Mouse (Mus musculus) midbrain, embryonic 15.5 days (tissue): ENCODE results near the gene Ptpn9. TPM values are rescaled to one million over a fixed set of nuclear protein-coding genes. Genes with fewer than 3 reads are reported as not detected.

Source experiments
- ATAC-seq: fragments of 200-750 bp; cut with Nextera tagmentation; replicated peaks from 2 replicates; pipeline ENCODE4 v1.8.0; 2017; ENCODE audit warnings: moderate TSS enrichment
- H3K27ac ChIP-seq: fragments of 300-500 bp; sonication (generic); 2 replicates; pipeline ENCODE4 v1.5.1; 2015; ENCODE audit warnings: mild to moderate bottlenecking, inconsistent platforms
- H3K27me3 ChIP-seq: fragments of 300-500 bp; sonication (generic); replicated peaks from 2 replicates; pipeline ENCODE4 v1.6.1; 2015; ENCODE audit warnings: inconsistent platforms
- H3K36me3 ChIP-seq: fragments of 300-500 bp; sonication (generic); replicated peaks from 2 replicates; pipeline ENCODE4 v1.6.1; 2015; ENCODE audit warnings: inconsistent platforms
- H3K4me1 ChIP-seq: fragments of 300-500 bp; sonication (generic); 2 replicates; pipeline ENCODE4 v1.6.1; 2015; ENCODE audit warnings: inconsistent platforms
- H3K4me2 ChIP-seq: fragments of 300-500 bp; sonication (generic); 2 replicates; pipeline ENCODE4 v1.6.1; 2015; ENCODE audit warnings: inconsistent platforms, mild to moderate bottlenecking, moderate library complexity
- H3K4me3 ChIP-seq: fragments of 300-500 bp; sonication (generic); 2 replicates; pipeline ENCODE4 v1.5.1; 2015; ENCODE audit warnings: mild to moderate bottlenecking, inconsistent platforms
- H3K9ac ChIP-seq: fragments of 300-500 bp; sonication (generic); 2 replicates; pipeline ENCODE4 v1.6.1; 2015; ENCODE audit warnings: mild to moderate bottlenecking, inconsistent platforms
- H3K9me3 ChIP-seq: fragments of 300-500 bp; sonication (generic); 2 replicates; pipeline ENCODE4 v1.6.1; 2016; ENCODE audit warnings: inconsistent platforms
- WGBS: fragments of 180-500 bp; shearing (Covaris S2); methylation state at CpG from one replicate; pipeline ENCODE4 v1.1.7; 2015; ENCODE audit warnings: mixed read lengths; 5-methylcytosine and 5-hydroxymethylcytosine counted together
- polyA plus RNA-seq: library from polyadenylated mRNA; unstranded; fragments of >200 nt; fragmentation: Nextera tagmentation; extraction: Ambion mirVana; gene quantifications from 2 replicates; pipeline ENCODE4 v1.2.1, GENCODE M21; 2015

Gene Ptpn9
- polyA plus RNA-seq, 1 experiment from 2014 or later: 25.8 TPM

DNA sequence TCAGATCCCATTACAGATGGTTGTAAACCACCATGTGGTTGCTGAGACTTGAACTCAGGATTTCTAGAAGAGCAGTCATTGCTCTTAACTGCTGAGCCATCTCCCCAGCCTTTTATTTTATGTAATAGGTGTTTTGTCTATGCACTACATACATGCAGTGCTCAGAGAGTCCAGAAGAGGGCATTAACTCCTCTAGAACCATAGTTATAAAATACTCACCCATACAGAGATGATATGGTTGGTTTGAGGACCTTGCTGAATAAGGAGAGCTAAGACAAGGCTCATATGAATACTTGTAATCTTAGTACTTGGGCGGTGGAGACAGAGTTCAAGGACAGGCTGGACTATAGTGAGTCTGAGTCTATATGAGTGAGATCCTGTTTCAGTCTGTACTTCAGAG is 61.5 kb downstream of the Ptpn9 start:
- no peak overlapping the region for H3K4me3 ChIP-seq
- WGBS: 95% methylated on average over 1 of the region's 1 CpGs

DNA sequence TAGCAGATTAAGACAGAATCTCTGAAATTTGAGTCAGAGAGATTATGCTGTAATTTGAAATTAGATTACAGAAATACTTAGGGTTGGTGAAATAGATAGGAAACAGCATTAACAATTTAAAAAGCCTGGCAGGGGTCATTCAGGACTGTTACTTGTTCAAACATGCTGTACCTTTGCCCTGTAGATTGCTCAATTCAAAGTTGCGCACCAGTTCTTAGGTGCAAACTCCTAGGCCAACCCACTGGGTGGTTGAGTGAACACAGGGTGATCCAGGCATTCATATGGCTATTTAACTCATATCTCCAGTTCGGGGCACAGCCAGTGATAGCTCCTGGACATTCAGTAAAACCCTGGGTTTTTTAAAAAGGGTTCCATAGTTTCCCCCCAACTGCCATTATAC is 69.4 kb downstream of the Ptpn9 start:
- Histone ChIP-seq H3K9me3 (no peaks in the 10 kb centered on the region), H3K4me1 (no peaks in the 10 kb centered on the region), H3K27me3 (no peaks in the 10 kb centered on the region), H3K4me3 (no peak overlapping the region), H3K36me3 (peaks cover 24% of the 10 kb centered on the region; the same call in 1 of the 2 replicates), H3K4me2 (no peak overlapping the region), H3K9ac (no peak overlapping the region), H3K27ac (no peak overlapping the region)
- no peak for ATAC-seq
- WGBS: 94% methylated on average over 2 of the region's 2 CpGs

More for the DNA sequence above, 61.5 kb downstream of the Ptpn9 start:
- H3K4me2 ChIP-seq: no peak overlapping the region
- H3K4me1 ChIP-seq: no peaks in the 10 kb centered on the region
- H3K9ac ChIP-seq: no peak overlapping the region
- no peak overlapping the region for H3K27ac ChIP-seq
- no peak for ATAC-seq
- H3K36me3 ChIP-seq: peaks cover 23% of the 10 kb centered on the region
- no peaks in the 10 kb centered on the region for H3K27me3 ChIP-seq
- no peaks in the 10 kb centered on the region for H3K9me3 ChIP-seq

DNA sequence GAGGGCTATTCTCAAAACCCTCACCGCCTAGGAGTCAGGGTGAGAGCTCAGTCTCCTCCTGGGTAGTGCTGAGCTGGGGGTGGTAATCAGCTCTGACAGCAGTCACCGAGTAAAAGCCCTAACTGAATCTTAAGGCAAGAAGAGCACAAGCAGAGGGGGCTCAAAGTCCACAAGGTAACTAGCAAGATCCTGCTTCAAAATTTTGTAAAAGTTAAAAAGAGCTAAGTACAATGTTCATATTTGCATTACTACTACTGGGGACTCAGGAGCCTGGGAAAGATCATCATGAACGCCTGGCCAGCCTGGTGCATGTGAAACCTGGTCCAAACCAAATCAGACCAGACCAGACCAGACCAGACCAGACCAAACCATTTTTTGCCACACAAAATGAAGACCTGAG is 73.5 kb downstream of the Ptpn9 start:
- Histone ChIP-seq H3K9ac (no peak overlapping the region), H3K9me3 (no peaks in the 10 kb centered on the region), H3K4me3 (no peak overlapping the region), H3K27ac (no peak overlapping the region), H3K36me3 (no peaks in the 10 kb centered on the region), H3K27me3 (no peaks in the 10 kb centered on the region), H3K4me1 (peaks cover 11% of the 10 kb centered on the region), H3K4me2 (no peak overlapping the region)
- no peak for ATAC-seq
- whole genome bisulfite sequencing: 76% methylated on average over 3 of the region's 3 CpGs

DNA sequence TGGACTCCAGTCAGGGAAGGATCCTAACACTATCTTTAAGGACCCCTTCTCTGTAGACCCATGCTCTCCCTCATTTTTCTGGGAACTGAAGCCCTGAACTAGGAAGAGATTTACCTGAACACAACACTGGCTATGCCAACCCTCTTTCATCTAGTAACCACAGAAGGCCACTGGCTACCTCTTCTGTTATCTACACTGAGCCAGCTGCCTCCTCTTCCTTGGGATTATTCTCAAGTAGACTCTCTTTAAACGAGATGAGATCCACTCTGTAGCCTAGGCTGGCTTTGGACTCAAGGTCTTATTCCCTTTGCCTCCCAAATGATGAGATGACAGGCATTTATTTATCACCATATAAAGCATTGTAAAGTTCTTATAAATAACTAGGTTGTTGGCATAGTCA is 75.5 kb downstream of the Ptpn9 start:
- no peaks in the 10 kb centered on the region for H3K36me3 ChIP-seq
- H3K4me2 ChIP-seq: no peak overlapping the region
- no peak overlapping the region for H3K9ac ChIP-seq
- H3K27me3 ChIP-seq: no peaks in the 10 kb centered on the region
- H3K9me3 ChIP-seq: no peaks in the 10 kb centered on the region
- no peak overlapping the region for H3K4me3 ChIP-seq
- WGBS: 72% methylated on average over 1 of the region's 1 CpGs
- H3K27ac ChIP-seq: no peak overlapping the region
- no peak for ATAC-seq
- peaks cover 28% of the 10 kb centered on the region for H3K4me1 ChIP-seq

DNA sequence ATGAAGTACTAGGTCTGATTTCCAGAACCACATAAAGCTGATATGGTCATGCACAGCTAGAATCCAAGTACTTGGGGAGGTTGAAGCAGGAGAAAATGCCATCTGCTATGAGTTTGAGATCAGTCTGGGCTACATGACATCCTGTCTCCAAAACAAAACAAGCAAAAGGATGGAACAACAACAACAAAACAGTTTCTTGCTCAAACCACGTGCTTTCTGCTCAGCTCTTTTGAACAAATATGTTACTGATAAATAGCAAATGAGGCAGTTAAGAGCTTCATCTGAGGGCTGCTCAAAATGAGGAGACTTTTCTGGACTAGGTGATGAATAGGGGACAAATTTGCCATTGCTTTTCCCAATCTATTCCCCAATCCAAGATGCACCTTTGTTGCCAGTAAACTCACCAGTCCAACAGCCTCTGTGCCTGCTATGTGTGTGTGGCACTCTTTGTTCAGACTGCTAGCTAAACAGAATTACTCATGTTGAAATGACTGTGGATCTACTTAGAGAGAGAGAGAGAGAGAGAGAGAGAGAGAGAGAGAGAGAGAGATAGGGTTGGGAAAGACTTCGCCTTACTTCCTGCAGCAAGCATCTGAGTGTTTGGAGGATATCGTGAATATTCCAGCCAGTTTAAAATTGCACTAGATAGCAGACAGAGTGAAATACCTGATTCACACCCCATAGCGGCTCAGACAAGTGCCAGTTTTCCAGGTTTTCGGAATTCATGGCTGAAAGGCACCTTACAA is 76.2 kb downstream of the Ptpn9 start:
- Histone ChIP-seq H3K36me3 (no peaks in the 10 kb centered on the region), H3K27ac (0 out of 2 replicates have a peak overlapping the region, but pooled peaks have one; percentile 42), H3K4me1 (peaks cover 29% of the 10 kb centered on the region), H3K27me3 (no peaks in the 10 kb centered on the region), H3K9ac (peak overlapping the region; percentile 36; the same call in 1 of the 2 replicates), H3K4me3 (peak overlapping the region; percentile 81), H3K9me3 (no peaks in the 10 kb centered on the region), H3K4me2 (peak overlapping the region; percentile 95)
- 29% methylated on average over 5 of the region's 5 CpGs for WGBS
- no peak for ATAC-seq

DNA sequence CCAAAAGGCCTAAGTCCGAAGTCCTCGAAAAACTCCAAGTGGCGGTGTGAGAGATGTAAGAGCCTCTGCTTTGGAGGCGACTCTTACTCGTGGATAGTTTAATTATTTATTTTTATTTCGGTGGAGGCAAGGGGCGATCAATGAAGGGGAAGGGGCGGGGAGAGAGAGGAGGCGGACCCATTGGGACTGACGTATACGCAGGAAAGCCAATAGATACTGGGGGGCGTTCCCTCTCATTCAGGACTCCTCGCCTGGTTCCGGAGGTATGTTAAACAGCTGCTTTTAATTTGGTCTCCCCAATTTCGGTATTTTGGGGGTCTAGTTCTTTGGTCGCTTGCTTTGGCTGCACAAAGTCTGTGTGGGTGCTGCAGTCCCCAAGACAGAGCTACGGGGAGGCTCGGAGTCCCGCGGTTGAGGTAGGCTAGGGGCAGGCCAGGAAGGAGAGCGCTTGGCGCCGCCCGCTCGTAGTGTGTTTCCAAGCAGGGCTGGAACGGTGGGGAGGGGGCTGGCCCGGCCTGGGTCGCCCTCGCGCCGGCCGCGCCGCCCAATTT is 77.2 kb downstream of the Ptpn9 start, which contains the start of gene Sin3a:
Gene Sin3a (plus strand): TSS at position 240 of the 551 bp plus-strand sequence.
- Histone ChIP-seq H3K27ac (peak within 1 kb of the TSS; percentile 97), H3K36me3 (no peaks in the 10 kb centered on the region), H3K4me2 (peak within 1 kb of the TSS; percentile 95), H3K4me1 (peaks cover 29% of the 10 kb centered on the region), H3K27me3 (no peaks in the 10 kb centered on the region), H3K9me3 (no peaks in the 10 kb centered on the region), H3K9ac (peak within 1 kb of the TSS; percentile 67), H3K4me3 (peak within 1 kb of the TSS; percentile 81)
- no peak for ATAC-seq
- under 1% methylated on average over 34 of the region's 34 CpGs for WGBS

DNA sequence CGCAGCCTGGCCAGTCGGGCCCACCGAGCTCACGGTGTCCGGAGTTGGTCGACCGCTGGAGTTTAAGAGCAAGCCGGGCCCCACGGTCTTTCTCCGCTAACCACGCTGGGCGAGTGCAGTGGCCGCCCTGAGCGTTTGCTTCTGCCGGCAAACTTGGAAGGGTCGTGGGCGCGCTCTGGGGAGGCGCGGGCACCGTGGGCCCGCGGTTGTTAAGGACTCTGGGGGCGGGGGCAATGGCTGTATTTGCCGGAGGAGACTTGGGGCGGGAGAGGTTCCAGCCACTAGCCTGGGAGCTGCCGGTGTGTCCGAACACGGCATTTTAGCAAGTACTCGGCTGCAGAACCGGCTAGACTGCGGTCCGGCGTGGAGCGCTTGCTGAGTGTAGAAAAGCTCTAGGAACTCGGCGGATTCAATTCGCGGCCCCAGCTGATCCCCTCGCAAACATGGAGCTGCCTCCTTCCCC is 77.8 kb downstream of the Ptpn9 start:
- H3K9me3 ChIP-seq: no peaks in the 10 kb centered on the region
- H3K9ac ChIP-seq: peak overlapping the region; percentile 67
- H3K27ac ChIP-seq: peak overlapping the region; percentile 97
- H3K36me3 ChIP-seq: no peaks in the 10 kb centered on the region
- H3K4me1 ChIP-seq: peaks cover 33% of the 10 kb centered on the region
- peak overlapping the region; percentile 81 for H3K4me3 ChIP-seq
- no peak for ATAC-seq
- peak overlapping the region; percentile 95 for H3K4me2 ChIP-seq
- no peaks in the 10 kb centered on the region for H3K27me3 ChIP-seq
- under 1% methylated on average over 40 of the region's 40 CpGs for WGBS

DNA sequence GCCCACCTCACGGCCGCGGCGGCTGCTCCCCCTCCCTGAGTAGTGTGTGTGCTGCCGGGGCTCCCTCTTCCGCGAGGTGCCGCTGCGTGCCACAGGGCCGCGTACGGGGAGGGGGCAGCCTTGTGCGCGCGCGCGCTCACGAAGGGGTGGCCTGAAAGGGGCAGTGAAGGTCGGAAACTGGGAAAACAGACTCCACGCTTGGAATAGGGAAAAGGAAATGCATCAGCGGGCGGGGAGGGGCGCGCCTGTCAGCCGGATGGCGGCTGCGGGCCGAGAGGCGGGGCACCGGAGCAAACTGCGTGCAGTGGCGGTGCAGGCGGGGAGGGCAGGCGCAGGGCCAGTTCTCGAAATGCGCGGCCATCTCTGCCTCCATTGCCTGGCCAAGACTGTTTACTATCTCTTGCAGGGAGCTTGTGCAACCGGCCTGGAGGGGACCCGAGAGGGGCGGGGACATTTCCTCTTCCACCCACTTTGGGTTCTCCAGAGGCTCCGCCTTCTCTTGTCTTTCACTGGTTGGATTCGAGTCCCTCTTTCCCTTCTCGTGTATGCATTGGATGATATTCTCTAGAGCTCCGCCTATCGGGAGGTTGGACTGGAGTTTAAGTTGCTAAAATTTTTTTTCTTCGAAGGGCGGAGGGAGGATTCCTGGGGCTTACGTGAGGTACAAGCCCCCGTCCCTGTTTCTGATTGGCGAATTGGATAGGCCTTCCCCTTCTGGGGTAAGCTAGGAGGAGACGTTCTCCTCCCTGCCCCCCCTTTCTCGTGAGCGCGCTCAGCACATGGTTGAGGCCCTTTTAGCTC is 78.5 kb downstream of the Ptpn9 start:
- under 1% methylated on average over 54 of the region's 54 CpGs for WGBS
- Histone ChIP-seq H3K4me3 (peak overlapping the region; percentile 81), H3K4me1 (peaks cover 38% of the 10 kb centered on the region), H3K27ac (peak overlapping the region; percentile 97), H3K27me3 (no peaks in the 10 kb centered on the region), H3K36me3 (no peaks in the 10 kb centered on the region), H3K4me2 (peak overlapping the region; percentile 95), H3K9ac (peak overlapping the region; percentile 67), H3K9me3 (no peaks in the 10 kb centered on the region)
- peak; percentile 70 for ATAC-seq

DNA sequence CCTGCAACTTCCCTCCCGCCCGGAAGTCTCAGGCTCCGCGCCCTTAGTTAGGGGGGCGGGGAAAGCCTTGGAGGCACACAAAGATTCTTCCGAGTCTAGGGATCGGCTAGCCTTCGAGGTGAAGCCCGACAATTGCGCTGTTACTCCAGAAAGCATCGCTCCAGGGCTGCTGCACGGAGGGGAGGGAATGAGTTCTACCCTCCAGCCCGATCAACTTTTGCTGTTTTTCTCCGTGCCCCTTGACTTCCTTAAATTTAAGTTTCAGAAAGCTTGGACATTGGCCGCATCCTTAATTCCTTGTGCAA is 79.0 kb downstream of the Ptpn9 start:
- Histone ChIP-seq H3K36me3 (no peaks in the 10 kb centered on the region), H3K27ac (peak overlapping the region; percentile 97), H3K4me1 (peaks cover 39% of the 10 kb centered on the region), H3K9me3 (no peaks in the 10 kb centered on the region), H3K27me3 (no peaks in the 10 kb centered on the region), H3K4me2 (peak overlapping the region; percentile 95), H3K4me3 (peak overlapping the region; percentile 81), H3K9ac (peak overlapping the region; percentile 43)
- WGBS: under 1% methylated on average over 15 of the region's 15 CpGs
- no peak for ATAC-seq

DNA sequence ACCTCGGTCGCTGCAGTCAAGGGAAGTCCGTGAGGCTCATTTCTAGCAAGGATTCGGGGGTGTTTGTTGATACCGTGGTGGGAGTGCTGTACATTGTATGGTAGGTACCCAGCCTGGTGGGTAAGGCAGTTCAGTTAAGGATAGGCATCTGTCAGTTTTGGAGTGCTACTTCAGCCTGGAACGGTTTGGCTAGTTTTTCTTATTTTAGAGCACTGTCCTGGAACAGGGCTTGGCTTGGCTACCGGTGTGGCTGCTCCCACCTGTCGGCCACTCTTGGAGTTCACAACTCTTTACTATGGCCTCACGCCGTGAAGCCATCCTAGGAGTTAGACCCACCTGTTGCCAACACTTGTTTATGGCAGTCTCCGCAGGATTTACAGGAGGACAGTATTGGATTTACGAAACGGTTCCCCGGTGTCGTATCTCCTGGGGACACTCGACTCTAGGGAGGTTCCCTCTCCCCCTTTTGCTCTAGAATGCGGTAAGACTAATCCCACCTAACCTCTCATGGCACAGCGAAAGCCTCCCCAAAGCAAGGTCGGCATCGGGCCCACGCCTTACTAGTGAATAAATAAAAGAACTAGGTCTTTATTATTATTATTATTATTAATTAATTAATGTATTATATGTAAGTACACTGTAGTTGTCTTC is 79.6 kb downstream of the Ptpn9 start:
- Histone ChIP-seq H3K9ac (peak overlapping the region; percentile 43), H3K4me1 (peaks cover 39% of the 10 kb centered on the region), H3K27ac (peak overlapping the region; percentile 97), H3K4me2 (peak overlapping the region; percentile 95), H3K9me3 (no peaks in the 10 kb centered on the region), H3K36me3 (no peaks in the 10 kb centered on the region), H3K27me3 (no peaks in the 10 kb centered on the region), H3K4me3 (peak overlapping the region; percentile 81)
- WGBS: 3% methylated on average over 21 of the region's 21 CpGs
- ATAC-seq: no peak

DNA sequence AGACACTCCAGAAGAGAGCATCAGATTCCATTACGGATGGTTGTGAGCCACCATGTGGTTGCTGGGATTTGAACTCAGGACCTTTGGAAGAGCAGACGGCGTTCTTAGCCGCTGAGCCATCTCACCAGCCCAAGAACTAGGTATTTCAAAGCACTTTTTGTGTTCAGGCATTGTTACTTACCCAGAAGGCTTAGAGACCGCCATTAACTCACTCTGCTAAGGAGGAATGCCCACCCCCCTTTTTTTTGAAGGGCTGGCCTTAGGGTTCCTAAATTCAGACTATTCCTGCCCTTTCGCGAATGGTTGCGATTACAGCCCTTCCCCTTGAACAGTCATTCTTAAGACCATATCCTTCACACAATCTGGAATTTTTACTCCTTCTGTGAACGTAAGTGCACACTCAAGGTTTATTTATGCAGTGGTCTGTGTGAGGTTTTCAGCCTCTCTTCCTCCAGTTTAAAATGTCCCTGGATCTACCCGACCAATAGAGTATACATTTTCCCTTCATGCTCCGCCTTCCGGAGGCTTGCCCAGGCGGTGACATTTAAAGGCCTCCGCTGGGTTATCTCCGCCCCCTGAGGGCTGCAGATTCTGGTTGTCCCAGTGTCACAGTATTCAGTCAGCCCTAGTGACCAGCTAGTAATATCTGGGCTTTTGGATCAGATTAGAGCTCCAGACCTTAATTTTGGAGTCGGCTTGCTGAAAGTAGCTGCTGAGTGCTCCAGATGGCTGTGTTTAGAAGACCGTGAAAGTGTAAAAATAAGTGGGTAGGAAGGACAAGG is 80.3 kb downstream of the Ptpn9 start:
- WGBS: 5% methylated on average over 17 of the region's 17 CpGs
- no peaks in the 10 kb centered on the region for H3K27me3 ChIP-seq
- peaks cover 39% of the 10 kb centered on the region for H3K4me1 ChIP-seq
- peak overlapping the region; percentile 35 for H3K9ac ChIP-seq
- peak overlapping the region; percentile 82 for H3K27ac ChIP-seq
- no peaks in the 10 kb centered on the region for H3K9me3 ChIP-seq
- no peaks in the 10 kb centered on the region for H3K36me3 ChIP-seq
- peak overlapping the region; percentile 81 for H3K4me3 ChIP-seq
- ATAC-seq: no peak
- H3K4me2 ChIP-seq: peak overlapping the region; percentile 95
